Mouse (Mus musculus) forebrain, embryonic 16.5 days (tissue): Measurements from ENCODE around the gene Tap1. TPM values are rescaled to one million over a fixed set of nuclear protein-coding genes. Genes with fewer than 3 reads are reported as not detected.

ENCODE experiments used
- ATAC-seq: fragments of 200-750 bp; cut with Nextera tagmentation; 2 replicates; pipeline ENCODE4 v1.8.0; 2017; ENCODE audit warnings: mild to moderate bottlenecking, moderate library complexity
- H3K27ac ChIP-seq: fragments of 300-500 bp; sonication (generic); 2 replicates; pipeline ENCODE4 v1.5.1; 2014; ENCODE audit warnings: low read length, control low read depth
- H3K27me3 ChIP-seq: fragments of 300-500 bp; sonication (generic); replicated peaks from 2 replicates; pipeline ENCODE4 v1.6.1; 2014; ENCODE audit warnings: low read length; ENCODE audit not compliant: control insufficient read depth, insufficient read depth
- H3K36me3 ChIP-seq: fragments of 300-500 bp; sonication (generic); 2 replicates; pipeline ENCODE4 v1.6.1; 2014; ENCODE audit not compliant: control insufficient read depth, insufficient read depth
- H3K4me1 ChIP-seq: fragments of 300-500 bp; sonication (generic); replicated peaks from 2 replicates; pipeline ENCODE4 v1.6.1; 2014; ENCODE audit warnings: low read length; ENCODE audit not compliant: control insufficient read depth, insufficient read depth
- H3K4me2 ChIP-seq: fragments of 300-500 bp; sonication (generic); 2 replicates; pipeline ENCODE4 v1.6.1; 2014; ENCODE audit warnings: mild to moderate bottlenecking, low read length, control low read depth
- H3K4me3 ChIP-seq: fragments of 300-500 bp; sonication (generic); replicated peaks from 2 replicates; pipeline ENCODE4 v1.5.1; 2014; ENCODE audit warnings: mild to moderate bottlenecking, low read length, control low read depth
- H3K9ac ChIP-seq: fragments of 300-500 bp; sonication (generic); replicated peaks from 2 replicates; pipeline ENCODE4 v1.6.1; 2014; ENCODE audit warnings: low read depth, low read length, control low read depth
- H3K9me3 ChIP-seq: fragments of 300-500 bp; sonication (generic); 2 replicates; pipeline ENCODE4 v1.6.1; 2016; ENCODE audit warnings: low read length; ENCODE audit not compliant: control insufficient read depth
- WGBS: fragments of 180-500 bp; shearing (Covaris S2); extraction: QIAGEN DNeasy Blood & Tissue Kit; methylation state at CpG from one replicate; pipeline ENCODE4 v1.1.7; 2014; 5-methylcytosine and 5-hydroxymethylcytosine counted together
- polyA plus RNA-seq: library from polyadenylated mRNA; unstranded; fragments of >200 nt; fragmentation: Nextera tagmentation; extraction: Ambion mirVana; gene quantifications from 2 replicates; pipeline ENCODE4 v1.2.1, GENCODE M21; 2015

The Tap1 gene
- polyA plus RNA-seq, result 1.9 and 2.6 TPM in 2 replicates

DNA sequence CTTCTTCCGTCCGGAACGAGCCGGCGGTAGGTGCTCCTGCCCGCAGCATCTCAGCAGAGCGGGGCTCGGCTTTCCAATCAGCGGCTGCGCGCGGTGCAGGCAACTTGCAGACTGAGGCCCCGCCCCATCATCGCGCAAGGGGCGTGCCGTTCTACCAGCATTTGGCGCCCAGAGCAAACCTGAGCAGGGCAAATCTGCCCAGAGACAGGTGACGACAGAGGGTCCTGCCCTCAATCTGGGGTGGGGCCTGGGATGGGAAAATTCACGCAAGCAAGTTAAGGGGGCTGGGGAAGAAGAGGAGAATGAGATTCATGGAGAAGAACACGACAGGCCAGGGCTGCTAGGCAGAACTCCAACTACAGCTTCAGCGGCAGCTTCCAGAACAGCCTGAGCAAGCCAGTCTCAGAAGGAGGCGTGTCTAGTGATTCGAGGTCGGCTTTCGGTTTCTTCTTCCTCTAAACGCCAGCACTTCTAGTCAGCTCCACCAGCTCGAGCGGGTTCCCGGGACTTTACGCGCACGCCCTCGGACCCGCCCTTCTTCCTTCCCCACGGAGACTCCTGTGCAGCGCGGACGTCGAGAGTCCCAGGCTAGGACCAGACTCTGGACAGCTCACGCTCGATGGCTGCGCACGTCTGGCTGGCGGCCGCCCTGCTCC, at the start of gene Tap1, which contains the start of gene Psmb9:
Tap1 (plus strand) TSS at position 293 of the 656 bp plus-strand sequence.
Psmb9 (minus strand) TSS at position 504 of the 656 bp plus-strand sequence.
- no peaks in the 10 kb centered on the region for H3K36me3 ChIP-seq

GRCm38 (mm10) chr17:34137601-34138000, 49.8 kb upstream of the Tap1 start:
- H3K36me3 ChIP-seq, result no peaks in the 10 kb centered on the region
- H3K4me3 ChIP-seq, result no peak overlapping the region
- H3K27me3 ChIP-seq, result peaks cover 28% of the 10 kb centered on the region
- H3K4me2 ChIP-seq, result no peak overlapping the region
- no peak for ATAC-seq
- H3K9me3 ChIP-seq, result no peaks in the 10 kb centered on the region
- WGBS, result 73% methylated on average over 7 of the region's 7 CpGs
- H3K9ac ChIP-seq, result no peak overlapping the region
- H3K27ac ChIP-seq, result no peak overlapping the region
- H3K4me1 ChIP-seq, result peaks cover 12% of the 10 kb centered on the region

More for the DNA sequence above, at the start of gene Tap1, which contains the start of gene Psmb9:
- peak within 1 kb of the TSS; percentile 56 for H3K4me3 ChIP-seq
- peaks cover 14% of the 10 kb centered on the region for H3K4me1 ChIP-seq
- WGBS, result under 1% methylated on average over 46 of the region's 46 CpGs
- H3K27me3 ChIP-seq, result peaks cover 39% of the 10 kb centered on the region
- H3K9ac ChIP-seq, result peak within 1 kb of the TSS; percentile 54
- H3K9me3 ChIP-seq, result no peaks in the 10 kb centered on the region
- H3K27ac ChIP-seq, result no peak within 1 kb of the TSS
- ATAC-seq, result peak; percentile 97
- peak within 1 kb of the TSS; percentile 93 for H3K4me2 ChIP-seq

GRCm38 (mm10) chr17:34138655-34139054, 48.7 kb upstream of the Tap1 start:
- no peak overlapping the region for H3K9ac ChIP-seq
- WGBS, result 74% methylated on average over 7 of the region's 7 CpGs

GRCm38 (mm10) chr17:34139416-34139815, 47.9 kb upstream of the Tap1 start:
- ATAC-seq, result no peak
- Histone ChIP-seq H3K4me3 (peak overlapping the region; percentile 19), H3K27me3 (peaks cover 28% of the 10 kb centered on the region), H3K36me3 (no peaks in the 10 kb centered on the region), H3K9ac (peak overlapping the region; percentile 20; the same call in 1 of the 2 replicates), H3K9me3 (no peaks in the 10 kb centered on the region), H3K4me2 (peak overlapping the region; percentile 43), H3K4me1 (peaks cover 12% of the 10 kb centered on the region), H3K27ac (no peak overlapping the region)
- WGBS, result 2% methylated on average over 16 of the region's 16 CpGs

More at GRCm38 (mm10) chr17:34138655-34139054, 48.7 kb upstream of the Tap1 start:
- Histone ChIP-seq H3K27ac (no peak overlapping the region), H3K36me3 (no peaks in the 10 kb centered on the region), H3K4me2 (no peak overlapping the region), H3K9me3 (no peaks in the 10 kb centered on the region), H3K27me3 (peaks cover 28% of the 10 kb centered on the region), H3K4me3 (no peak overlapping the region), H3K4me1 (peaks cover 12% of the 10 kb centered on the region)
- ATAC-seq, result no peak

DNA sequence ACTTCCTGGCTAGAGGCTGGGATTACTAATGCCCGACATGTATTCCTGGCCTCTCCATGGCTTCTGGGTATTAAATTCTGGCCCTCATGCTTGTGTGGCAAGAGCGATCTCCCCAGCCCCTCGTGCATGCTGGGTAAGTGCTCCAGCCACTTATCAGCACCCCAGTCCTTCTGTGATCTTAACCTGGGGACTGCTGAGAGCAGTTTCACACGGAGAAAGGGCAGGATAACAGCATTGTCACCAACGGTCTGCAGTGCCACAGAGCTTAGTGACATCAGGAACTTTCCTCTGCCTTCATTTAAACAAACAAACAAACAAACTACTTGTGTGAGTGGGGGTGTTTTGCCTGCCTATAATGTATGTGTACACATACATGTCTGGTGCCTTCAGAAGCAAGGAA, 47.1 kb upstream of the Tap1 start:
- H3K4me3 ChIP-seq, result no peak overlapping the region
- WGBS, result 13% methylated on average over 5 of the region's 5 CpGs
- no peak overlapping the region for H3K4me2 ChIP-seq

GRCm38 (mm10) chr17:34141448-34141847, 45.9 kb upstream of the Tap1 start:
- H3K27ac ChIP-seq, result no peak overlapping the region
- H3K36me3 ChIP-seq, result no peaks in the 10 kb centered on the region
- no peaks in the 10 kb centered on the region for H3K9me3 ChIP-seq
- H3K9ac ChIP-seq, result no peak overlapping the region
- ATAC-seq, result no peak
- H3K4me1 ChIP-seq, result peaks cover 9% of the 10 kb centered on the region
- no peak overlapping the region for H3K4me3 ChIP-seq
- H3K27me3 ChIP-seq, result peaks cover 28% of the 10 kb centered on the region
- no peak overlapping the region for H3K4me2 ChIP-seq
- 53% methylated on average over 4 of the region's 4 CpGs for WGBS

More for the DNA sequence above, 47.1 kb upstream of the Tap1 start:
- Histone ChIP-seq H3K9me3 (no peaks in the 10 kb centered on the region), H3K36me3 (no peaks in the 10 kb centered on the region), H3K4me1 (peaks cover 12% of the 10 kb centered on the region), H3K9ac (no peak overlapping the region), H3K27ac (no peak overlapping the region), H3K27me3 (peaks cover 28% of the 10 kb centered on the region)
- no peak for ATAC-seq

- WGBS, result 87% methylated on average over 7 of the region's 7 CpGs
- ATAC-seq, result no peak
- no peak overlapping the region for H3K9ac ChIP-seq
Observed at GRCm38 (mm10) chr17:34142456-34143010, 44.8 kb upstream of the Tap1 start.

DNA sequence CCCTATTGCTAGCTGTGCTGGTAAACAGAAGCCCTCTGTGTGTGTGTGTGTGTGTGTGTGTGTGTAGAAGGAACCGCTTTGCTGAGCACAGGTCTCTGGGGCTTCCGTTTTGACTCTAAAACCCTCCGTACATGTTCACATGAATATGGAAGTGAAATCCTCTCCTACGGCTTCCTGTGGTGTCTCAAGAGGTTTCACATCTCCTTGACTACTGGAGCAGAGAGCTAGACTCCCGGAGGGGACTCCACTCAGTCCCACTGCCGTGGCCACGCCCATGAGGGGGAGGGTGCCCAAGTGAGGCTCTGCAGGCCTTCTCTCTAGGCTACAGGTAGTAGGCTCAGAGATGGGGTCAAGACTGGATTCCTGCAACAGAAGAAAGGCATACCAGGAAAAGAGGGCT, 44.3 kb upstream of the Tap1 start, which contains the start of gene H2-DMb2:
H2-DMb2 (plus strand) TSS at position 275 of the 400 bp plus-strand sequence.
- WGBS, result 35% methylated on average over 7 of the region's 7 CpGs
- no peak within 1 kb of the TSS for H3K9ac ChIP-seq
- no peak within 1 kb of the TSS for H3K27ac ChIP-seq
- H3K36me3 ChIP-seq, result no peaks in the 10 kb centered on the region
- no peak within 1 kb of the TSS for H3K4me2 ChIP-seq
- H3K9me3 ChIP-seq, result no peaks in the 10 kb centered on the region
- H3K27me3 ChIP-seq, result peaks cover 28% of the 10 kb centered on the region
- H3K4me3 ChIP-seq, result no peak within 1 kb of the TSS
- peaks cover 9% of the 10 kb centered on the region for H3K4me1 ChIP-seq
- no peak; the same call in 1 of the 2 replicates for ATAC-seq

More at GRCm38 (mm10) chr17:34142456-34143010, 44.8 kb upstream of the Tap1 start:
- Histone ChIP-seq H3K4me1 (peaks cover 9% of the 10 kb centered on the region), H3K27ac (no peak overlapping the region), H3K36me3 (no peaks in the 10 kb centered on the region), H3K27me3 (peaks cover 28% of the 10 kb centered on the region), H3K4me3 (no peak overlapping the region), H3K9me3 (no peaks in the 10 kb centered on the region), H3K4me2 (no peak overlapping the region)

DNA sequence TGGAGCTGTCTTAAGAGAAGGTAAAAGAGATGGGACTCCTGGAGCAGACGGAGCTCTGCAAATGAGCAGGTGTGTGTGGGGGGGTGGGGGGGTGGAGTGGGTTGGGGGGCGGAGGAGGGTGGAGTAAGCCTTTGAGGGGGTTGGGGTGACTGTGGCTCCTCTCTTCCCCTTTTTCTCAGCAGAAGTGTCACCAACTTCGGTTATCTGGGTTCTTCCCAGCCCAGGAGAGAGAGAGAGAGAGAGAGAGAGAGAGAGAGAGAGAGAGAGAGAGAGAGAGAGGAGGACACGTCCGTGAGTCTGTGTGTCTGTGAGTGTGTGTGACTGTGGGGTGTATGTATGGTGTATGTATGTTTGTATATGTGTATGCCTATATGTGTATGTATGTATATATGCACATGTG, 43.9 kb upstream of the Tap1 start:
- 62% methylated on average over 4 of the region's 5 CpGs for WGBS
- no peak overlapping the region for H3K9ac ChIP-seq
- H3K9me3 ChIP-seq, result no peaks in the 10 kb centered on the region
- H3K4me2 ChIP-seq, result no peak overlapping the region
- H3K4me3 ChIP-seq, result no peak overlapping the region
- ATAC-seq, result no peak
- H3K36me3 ChIP-seq, result no peaks in the 10 kb centered on the region
- H3K4me1 ChIP-seq, result peaks cover 9% of the 10 kb centered on the region
- H3K27ac ChIP-seq, result no peak overlapping the region
- H3K27me3 ChIP-seq, result peaks cover 25% of the 10 kb centered on the region
